Mouse (Mus musculus) MEL (cell line): ENCODE data around the gene Mfsd14b. TPM values are rescaled to one million over a fixed set of nuclear protein-coding genes. Genes with fewer than 3 reads are reported as not detected.

ENCODE experiments used
- DNase-seq: peaks from one replicate; pipeline ENCODE4 v3.0.0; 2011; ENCODE audit warnings: low read depth, low spot score
- H3K27ac ChIP-seq: 2 replicates; pipeline ENCODE4 v1.5.1; 2012; ENCODE audit warnings: low read depth, mild to moderate bottlenecking, control low read depth, low read length, moderate library complexity; ENCODE audit not compliant: control insufficient read depth
- H3K27me3 ChIP-seq, 2 experiments: fragments of 150-350 bp in 1 of 2; sonication (generic) in 1 of 2; 2 replicates each; pipeline ENCODE4 v1.6.1; 2012; ENCODE audit warnings: low read length in 2 of 2, mild to moderate bottlenecking in 2 of 2, improper control_type of control experiment in 1 of 2, moderate library complexity in 1 of 2; ENCODE audit not compliant: insufficient read depth in 2 of 2, control insufficient read depth in 1 of 2
- H3K36me3 ChIP-seq, 2 experiments: 2 replicates each; pipeline ENCODE4 v1.6.1; 2012 to 2014; ENCODE audit warnings: low read length in 2 of 2, improper control_type of control experiment in 1 of 2, inconsistent platforms in 1 of 2, mild to moderate bottlenecking in 1 of 2; ENCODE audit not compliant: insufficient read depth in 2 of 2, control insufficient read depth in 1 of 2
- H3K4me1 ChIP-seq, 2 experiments: fragments of 150-350 bp in 1 of 2; sonication (generic) in 1 of 2; 2 replicates each; pipeline ENCODE4 v1.6.1; 2012; ENCODE audit warnings: low read length in 2 of 2, improper control_type of control experiment in 1 of 2, mild to moderate bottlenecking in 1 of 2; ENCODE audit not compliant: insufficient read depth in 2 of 2, control insufficient read depth in 1 of 2
- H3K4me3 ChIP-seq, 2 experiments: fragments of 150-350 bp in 1 of 2; sonication (generic) in 1 of 2; 2 replicates each; pipeline ENCODE4 v1.5.1; 2012; ENCODE audit warnings: low read depth in 2 of 2, low read length in 2 of 2, mild to moderate bottlenecking in 2 of 2, moderate library complexity in 2 of 2, control low read depth in 1 of 2, improper control_type of control experiment in 1 of 2; ENCODE audit not compliant: control insufficient read depth in 1 of 2, insufficient read depth in 1 of 2
- H3K79me2 ChIP-seq: 2 replicates; pipeline ENCODE4 v1.6.1; 2012; ENCODE audit warnings: mild to moderate bottlenecking, low read length, moderate library complexity; ENCODE audit not compliant: control insufficient read depth, poor library complexity, insufficient read depth
- H3K9ac ChIP-seq: 2 replicates; pipeline ENCODE4 v1.6.1; 2012; ENCODE audit warnings: low read depth, mild to moderate bottlenecking, control low read depth, low read length, moderate library complexity; ENCODE audit not compliant: control insufficient read depth, poor library complexity, severe bottlenecking
- H3K9me3 ChIP-seq: fragments of 150-350 bp; sonication (generic); replicated peaks from 2 replicates; pipeline ENCODE4 v1.6.1; 2012; ENCODE audit warnings: mild to moderate bottlenecking, low read length, improper control_type of control experiment, moderate library complexity; ENCODE audit not compliant: insufficient read depth
- CTCF ChIP-seq, 3 experiments: IDR thresholded peaks in 2 of 3; conservative IDR thresholded peaks in 1 of 3; 2 replicates each; pipeline ENCODE4 v1.5.1; 2011 to 2012; ENCODE audit warnings: low read length in 3 of 3, low read depth in 2 of 3, mild to moderate bottlenecking in 2 of 3, improper control_type of control experiment in 1 of 3, inconsistent platforms in 1 of 3, mixed read lengths in 1 of 3, moderate library complexity in 1 of 3; ENCODE audit not compliant: control insufficient read depth in 1 of 3, insufficient read depth in 1 of 3, poor library complexity in 1 of 3, severe bottlenecking in 1 of 3
- E2F4 ChIP-seq: IDR thresholded peaks from 2 replicates; pipeline ENCODE4 v1.6.1; 2011; ENCODE audit warnings: low read depth, low read length, improper control_type of control experiment, borderline replicate concordance
- ELF1 ChIP-seq: IDR thresholded peaks from 2 replicates; pipeline ENCODE4 v1.6.1; 2014; ENCODE audit warnings: low read depth, mild to moderate bottlenecking, inconsistent platforms, low read length, improper control_type of control experiment, moderate library complexity
- EP300 ChIP-seq, 2 experiments: IDR thresholded peaks; 2 replicates each; pipeline ENCODE4 v1.6.1; 2011; ENCODE audit warnings: improper control_type of control experiment in 2 of 2, low read length in 2 of 2, low read depth in 1 of 2, mild to moderate bottlenecking in 1 of 2
- GATA1 ChIP-seq: IDR thresholded peaks from 2 replicates; pipeline ENCODE4 v1.6.1; 2011; ENCODE audit warnings: low read depth, low read length, improper control_type of control experiment
- HCFC1 ChIP-seq: IDR thresholded peaks from 2 replicates; pipeline ENCODE4 v1.6.1; 2012; ENCODE audit warnings: low read depth, mild to moderate bottlenecking, inconsistent platforms, low read length, improper control_type of control experiment, moderate library complexity
- JUND ChIP-seq: IDR thresholded peaks from 2 replicates; pipeline ENCODE4 v1.6.1; 2011; ENCODE audit warnings: low read depth, mild to moderate bottlenecking, improper control_type of control experiment, low read length
- KAT2A ChIP-seq: conservative IDR thresholded peaks from 2 replicates; pipeline ENCODE4 v1.6.1; 2012; ENCODE audit warnings: low read depth, low read length, improper control_type of control experiment, inconsistent platforms
- MAFK ChIP-seq: IDR thresholded peaks from 2 replicates; pipeline ENCODE4 v1.6.1; 2011; ENCODE audit warnings: low read depth, mild to moderate bottlenecking, low read length, improper control_type of control experiment, borderline replicate concordance
- MAX ChIP-seq: IDR thresholded peaks from 2 replicates; pipeline ENCODE4 v1.6.1; 2011; ENCODE audit warnings: low read length, improper control_type of control experiment
- MAZ ChIP-seq: IDR thresholded peaks from 2 replicates; pipeline ENCODE4 v1.6.1; 2012; ENCODE audit warnings: low read depth, mild to moderate bottlenecking, inconsistent platforms, low read length, improper control_type of control experiment
- MEF2A ChIP-seq: IDR thresholded peaks from 2 replicates; pipeline ENCODE4 v1.6.1; 2014; ENCODE audit warnings: low read depth, mild to moderate bottlenecking, inconsistent platforms, low read length, improper control_type of control experiment; ENCODE audit not compliant: poor library complexity, insufficient replicate concordance, severe bottlenecking; ENCODE audit errors: extremely low read depth
- MYC ChIP-seq: IDR thresholded peaks from 2 replicates; pipeline ENCODE4 v1.6.1; 2011; ENCODE audit warnings: low read depth, mild to moderate bottlenecking, low read length, improper control_type of control experiment, moderate library complexity
- NRF1 ChIP-seq: IDR thresholded peaks from 2 replicates; pipeline ENCODE4 v1.6.1; 2014; ENCODE audit warnings: low read depth, mild to moderate bottlenecking, inconsistent platforms, low read length, improper control_type of control experiment, moderate library complexity; ENCODE audit not compliant: poor library complexity, insufficient read depth, severe bottlenecking
- POLR2AphosphoS5 ChIP-seq: IDR thresholded peaks from 2 replicates; pipeline ENCODE4 v1.6.1; 2012; ENCODE audit warnings: low read depth, borderline replicate concordance, mild to moderate bottlenecking, inconsistent platforms, low read length, moderate library complexity, mixed read lengths
- TAL1 ChIP-seq: IDR thresholded peaks from 2 replicates; pipeline ENCODE4 v1.6.1; 2012; ENCODE audit warnings: mild to moderate bottlenecking, inconsistent platforms, low read length, moderate library complexity, mixed read lengths
- TBP ChIP-seq: IDR thresholded peaks from 2 replicates; pipeline ENCODE4 v1.8.0; 2011; ENCODE audit warnings: low read depth, low read length, improper control_type of control experiment
- USF2 ChIP-seq, 2 experiments: IDR thresholded peaks; 2 replicates each; pipeline ENCODE4 v1.6.1; 2011 to 2012; ENCODE audit warnings: improper control_type of control experiment in 2 of 2, low read length in 2 of 2, borderline replicate concordance in 1 of 2, inconsistent platforms in 1 of 2, low read depth in 1 of 2, mild to moderate bottlenecking in 1 of 2; ENCODE audit not compliant: insufficient read depth in 1 of 2
- ZKSCAN1 ChIP-seq: IDR thresholded peaks from 2 replicates; pipeline ENCODE4 v1.6.1; 2012; ENCODE audit warnings: low read depth, mild to moderate bottlenecking, inconsistent platforms, low read length, improper control_type of control experiment, moderate library complexity
- ZMIZ1 ChIP-seq: IDR thresholded peaks from 2 replicates; pipeline ENCODE4 v1.6.1; 2012; ENCODE audit warnings: low read depth, mild to moderate bottlenecking, inconsistent platforms, low read length, improper control_type of control experiment, moderate library complexity
- ZNF384 ChIP-seq: IDR thresholded peaks from 2 replicates; pipeline ENCODE4 v1.6.1; 2012; ENCODE audit warnings: low read depth, mild to moderate bottlenecking, inconsistent platforms, low read length, improper control_type of control experiment
- polyA plus RNA-seq, 2 experiments: library from polyadenylated mRNA; stranded (reverse) in 1 of 2; unstranded in 1 of 2; fragments of >175 nt in 1 of 2; fragments of >200 nt in 1 of 2; gene quantifications; 2 replicates each; pipeline versions ENCODE4 v1.2.1 to v1.2.4; 2012; ENCODE audit warnings: low replicate concordance in 2 of 2, low read depth in 1 of 2; ENCODE audit not compliant: insufficient read length in 2 of 2, insufficient read depth in 1 of 2, missing spikeins in 1 of 2
- total RNA-seq: library from RNA; depleted of rRNA; stranded (reverse); fragments of 300-350 nt; gene quantifications from 2 replicates; pipeline ENCODE4 v1.2.3, GENCODE M21; 2012

The Mfsd14b gene
- total and polyA plus RNA-seq, 3 experiments, result 47.9 to 48.1 TPM; not detected in 1

DNA sequence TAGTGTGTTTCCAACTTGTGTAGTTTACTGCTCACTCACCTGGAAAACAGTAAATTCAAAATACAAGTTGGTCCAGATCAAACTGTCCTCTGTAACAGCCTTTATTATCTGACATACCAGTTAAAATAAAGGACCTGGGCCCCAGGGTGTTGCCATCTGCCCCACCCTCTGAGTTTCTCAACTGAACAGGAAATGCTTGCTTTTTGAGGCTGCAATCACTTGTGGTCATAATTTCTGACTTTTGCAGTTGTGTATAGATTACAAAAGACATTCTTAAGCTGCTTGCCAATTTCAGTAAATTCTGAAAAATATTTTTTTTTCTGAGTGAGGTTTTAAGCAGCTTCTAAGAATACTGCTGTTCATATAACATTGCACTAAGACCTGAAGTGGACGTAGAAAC is 9.3 kb upstream of the Mfsd14b start (continued):
- TF ChIP-seq E2F4 (0 out of 2 replicates have a peak, but pooled peaks have one; percentile 58), MAZ (peak; percentile 88), TBP (peak; percentile 63; the same call in 1 of the 2 replicates), TAL1 (peak; percentile 62), ZMIZ1 (peak; percentile 72), MYC (0 out of 2 replicates have a peak, but pooled peaks have one; percentile 49), USF2 (IDR thresholded peaks at IDR 0.05; ENCODE audit: borderline replicate concordance in 1 of 2, insufficient read depth in 1 of 2, low read depth in 1 of 2, low read length in 2 of 2) (no peak), GATA1 (peak; percentile 88), KAT2A (peak; percentile 56; the same call in 1 of the 2 replicates), CTCF (IDR thresholded peaks at IDR 0.05 in 2 of 3, conservative IDR thresholded peaks at IDR 0.05 in 1 of 3; ENCODE audit: control insufficient read depth in 1 of 3, insufficient read depth in 1 of 3, low read depth in 2 of 3, low read length in 3 of 3, poor library complexity in 1 of 3, severe bottlenecking in 1 of 3) (no peak), POLR2AphosphoS5 (no peak), ZKSCAN1 (no peak), ELF1 (peak; percentile 61; the same call in 1 of the 2 replicates), MEF2A (no peak), MAX (peak; percentile 57; the same call in 1 of the 2 replicates), NRF1 (no peak), HCFC1 (no peak; the same call in 1 of the 2 replicates), JUND (peak; percentile 84)

- H3K79me2 ChIP-seq, result no peaks in the 10 kb centered on the region
- no peak overlapping the region for H3K9ac ChIP-seq
- H3K4me1 ChIP-seq, result peaks cover 12 to 18% of the 10 kb centered on the region in 2 experiments
- H3K27me3 ChIP-seq, result no peaks in the 10 kb centered on the region
- peaks cover 0 to 17% of the 10 kb centered on the region in 2 experiments; a peak in 2 of 4 replicates for H3K36me3 ChIP-seq
- DNase-seq, result peak; percentile 35
- TF ChIP-seq MAFK (no peak), EP300 (IDR thresholded peaks at IDR 0.05; ENCODE audit: low read depth in 1 of 2, low read length in 2 of 2) (0 out of 4 replicates have a peak, but pooled peaks of 1 of the 2 experiments have one; percentile 38), ZNF384 (no peak), GATA1 (peak; percentile 42; the same call in 1 of the 2 replicates)
- H3K9me3 ChIP-seq, result no peaks in the 10 kb centered on the region
- H3K4me3 ChIP-seq, result no peak overlapping the region
- peak overlapping the region; percentile 59 for H3K27ac ChIP-seq
Measured at GRCm38 (mm10) chr13:65120984-65121383, 8.2 kb upstream of the Mfsd14b start.
